Mouse (Mus musculus): ENCODE measurements around the gene Btnl10. TPM values are rescaled to one million over a fixed set of nuclear protein-coding genes. Genes with fewer than 3 reads are reported as not detected.

Btnl10 gene
- polyA plus RNA-seq (2012; rRNA removed) = 0.11 TPM in 2 replicates

GRCm38 (mm10) chr11:58917745-58918366 is at the start of gene Btnl10:
Gene Btnl10 (plus strand): TSS chr11:58917908.
- Histone ChIP-seq H3K4me1 (replicated peaks; ENCODE audit: control insufficient read depth, insufficient read depth, low read length) (peaks cover 28% of the 10 kb centered on the region), H3K27me3 (ENCODE audit: control insufficient read depth, insufficient read depth, low read length) (no peaks in the 10 kb centered on the region), H3K27ac (ENCODE audit: control insufficient read depth, insufficient read depth, low read length) (no peak within 1 kb of the TSS), H3K4me3 (ENCODE audit: control insufficient read depth, insufficient read depth, low read length) (no peak within 1 kb of the TSS), H3K36me3 (ENCODE audit: control insufficient read depth, insufficient read depth, low read length) (no peaks in the 10 kb centered on the region)
- TF ChIP-seq CTCF (IDR thresholded peaks at IDR 0.05; ENCODE audit: borderline replicate concordance, control insufficient read depth, extremely low read depth, insufficient read depth, low read length, poor library complexity) (no peak), POLR2A (IDR thresholded peaks at IDR 0.05; ENCODE audit: control insufficient read depth, extremely low read depth, insufficient read depth, low read length, poor library complexity) (no peak)
- DNase-seq = no peak
- WGBS = 95% methylated on average over 12 of the region's 12 CpGs

- H3K27ac ChIP-seq (ENCODE audit: control insufficient read depth, insufficient read depth, low read length) = no peak overlapping the region
- no peaks in the 10 kb centered on the region for H3K36me3 ChIP-seq (ENCODE audit: control insufficient read depth, insufficient read depth, low read length)
- no peak overlapping the region for H3K4me3 ChIP-seq (ENCODE audit: control insufficient read depth, insufficient read depth, low read length)
- 82% methylated on average over 6 of the region's 6 CpGs for WGBS
- no peak for DNase-seq
- H3K4me1 ChIP-seq (replicated peaks; ENCODE audit: control insufficient read depth, insufficient read depth, low read length) = peaks cover 10% of the 10 kb centered on the region
- TF ChIP-seq CTCF (IDR thresholded peaks at IDR 0.05; ENCODE audit: borderline replicate concordance, control insufficient read depth, extremely low read depth, insufficient read depth, low read length, poor library complexity) (no peak), POLR2A (IDR thresholded peaks at IDR 0.05; ENCODE audit: control insufficient read depth, extremely low read depth, insufficient read depth, low read length, poor library complexity) (no peak)
- no peaks in the 10 kb centered on the region for H3K27me3 ChIP-seq (ENCODE audit: control insufficient read depth, insufficient read depth, low read length)
Measured at GRCm38 (mm10) chr11:58867954-58868330, 49.8 kb upstream of the Btnl10 start.

GRCm38 (mm10) chr11:58870961-58871360 is 46.7 kb upstream of the Btnl10 start:
- Histone ChIP-seq H3K4me1 (replicated peaks; ENCODE audit: control insufficient read depth, insufficient read depth, low read length) (peaks cover 10% of the 10 kb centered on the region), H3K27ac (ENCODE audit: control insufficient read depth, insufficient read depth, low read length) (no peak overlapping the region), H3K36me3 (ENCODE audit: control insufficient read depth, insufficient read depth, low read length) (no peaks in the 10 kb centered on the region), H3K27me3 (ENCODE audit: control insufficient read depth, insufficient read depth, low read length) (no peaks in the 10 kb centered on the region), H3K4me3 (ENCODE audit: control insufficient read depth, insufficient read depth, low read length) (no peak overlapping the region)
- DNase-seq = no peak
- TF ChIP-seq CTCF (IDR thresholded peaks at IDR 0.05; ENCODE audit: borderline replicate concordance, control insufficient read depth, extremely low read depth, insufficient read depth, low read length, poor library complexity) = no peak
- TF ChIP-seq POLR2A (IDR thresholded peaks at IDR 0.05; ENCODE audit: control insufficient read depth, extremely low read depth, insufficient read depth, low read length, poor library complexity) = no peak
- 95% methylated on average over 4 of the region's 4 CpGs for WGBS

- Histone ChIP-seq H3K36me3 (ENCODE audit: control insufficient read depth, insufficient read depth, low read length) (peaks cover 25% of the 10 kb centered on the region), H3K27me3 (ENCODE audit: control insufficient read depth, insufficient read depth, low read length) (no peaks in the 10 kb centered on the region), H3K4me3 (ENCODE audit: control insufficient read depth, insufficient read depth, low read length) (peak overlapping the region; percentile 23; the same call in 1 of the 2 replicates), H3K27ac (ENCODE audit: control insufficient read depth, insufficient read depth, low read length) (peak overlapping the region; percentile 87), H3K4me1 (replicated peaks; ENCODE audit: control insufficient read depth, insufficient read depth, low read length) (peaks cover 20% of the 10 kb centered on the region)
- WGBS = 12% methylated on average over 8 of the region's 8 CpGs
- TF ChIP-seq CTCF (IDR thresholded peaks at IDR 0.05; ENCODE audit: borderline replicate concordance, control insufficient read depth, extremely low read depth, insufficient read depth, low read length, poor library complexity) = no peak
- TF ChIP-seq POLR2A (IDR thresholded peaks at IDR 0.05; ENCODE audit: control insufficient read depth, extremely low read depth, insufficient read depth, low read length, poor library complexity) = no peak; the same call in 1 of the 2 replicates
- DNase-seq = peak; percentile 87
Measured at GRCm38 (mm10) chr11:58883756-58884155, 34.0 kb upstream of the Btnl10 start.

DNA sequence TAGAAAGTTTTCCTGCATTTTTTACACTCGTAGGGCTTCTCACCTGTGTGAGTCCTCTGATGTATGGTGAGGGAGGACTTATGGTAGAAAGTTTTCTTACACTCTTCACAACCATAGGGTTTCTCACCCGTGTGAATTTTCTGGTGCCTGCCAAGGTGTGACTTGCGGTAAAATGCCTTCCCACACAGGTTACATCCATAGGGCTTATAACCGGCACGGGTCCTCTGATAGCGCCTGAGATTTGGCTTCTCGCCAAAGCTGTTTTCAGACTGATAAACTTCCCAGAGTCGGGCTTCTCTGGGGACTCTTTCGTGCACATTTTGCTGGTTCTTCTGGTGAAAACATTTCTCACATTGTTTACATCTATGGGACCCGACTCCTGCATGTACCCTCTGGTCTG is 27.2 kb upstream of the Btnl10 start:
- 96% methylated on average over 10 of the region's 10 CpGs for WGBS
- Histone ChIP-seq H3K27ac (ENCODE audit: control insufficient read depth, insufficient read depth, low read length) (no peak overlapping the region), H3K4me3 (ENCODE audit: control insufficient read depth, insufficient read depth, low read length) (no peak overlapping the region), H3K4me1 (replicated peaks; ENCODE audit: control insufficient read depth, insufficient read depth, low read length) (peaks cover 4% of the 10 kb centered on the region), H3K36me3 (ENCODE audit: control insufficient read depth, insufficient read depth, low read length) (peaks cover 45% of the 10 kb centered on the region), H3K27me3 (ENCODE audit: control insufficient read depth, insufficient read depth, low read length) (no peaks in the 10 kb centered on the region)
- DNase-seq = no peak
- TF ChIP-seq CTCF (IDR thresholded peaks at IDR 0.05; ENCODE audit: borderline replicate concordance, control insufficient read depth, extremely low read depth, insufficient read depth, low read length, poor library complexity) (no peak), POLR2A (IDR thresholded peaks at IDR 0.05; ENCODE audit: control insufficient read depth, extremely low read depth, insufficient read depth, low read length, poor library complexity) (no peak)

- no peak overlapping the region for H3K4me3 ChIP-seq (ENCODE audit: control insufficient read depth, insufficient read depth, low read length)
- peak; percentile 47 for DNase-seq
- H3K27ac ChIP-seq (ENCODE audit: control insufficient read depth, insufficient read depth, low read length) = no peak overlapping the region
- 52% methylated on average over 6 of the region's 6 CpGs for WGBS
- H3K36me3 ChIP-seq (ENCODE audit: control insufficient read depth, insufficient read depth, low read length) = peaks cover 66% of the 10 kb centered on the region
- peaks cover 4% of the 10 kb centered on the region for H3K4me1 ChIP-seq (replicated peaks; ENCODE audit: control insufficient read depth, insufficient read depth, low read length)
- 0 out of 2 replicates have a peak, but pooled peaks have one; percentile 36 for TF ChIP-seq CTCF (IDR thresholded peaks at IDR 0.05; ENCODE audit: borderline replicate concordance, control insufficient read depth, extremely low read depth, insufficient read depth, low read length, poor library complexity)
- no peak for TF ChIP-seq POLR2A (IDR thresholded peaks at IDR 0.05; ENCODE audit: control insufficient read depth, extremely low read depth, insufficient read depth, low read length, poor library complexity)
- no peaks in the 10 kb centered on the region for H3K27me3 ChIP-seq (ENCODE audit: control insufficient read depth, insufficient read depth, low read length)
Measured at GRCm38 (mm10) chr11:58894456-58894855, 23.3 kb upstream of the Btnl10 start.
